Mouse (Mus musculus) macrophage (primary cell): ENCODE measurements around the gene Rnf130. TPM values are rescaled to one million over a fixed set of nuclear protein-coding genes. Genes with fewer than 3 reads are reported as not detected.
A peak's percentile ranks its signal among the peaks of the same experiment; 100 is the strongest.

ENCODE experiments used
- H3K27ac ChIP-seq: fragments of 350-480 bp; formaldehyde crosslinking; 2 replicates; pipeline ENCODE4 v1.9.0; 2021
- H3K36me3 ChIP-seq: fragments of 350-480 bp; formaldehyde crosslinking; 2 replicates; pipeline ENCODE4 v1.9.0; 2021; ENCODE audit errors: inconsistent target
- H3K4me3 ChIP-seq: fragments of 350-480 bp; formaldehyde crosslinking; 2 replicates; pipeline ENCODE4 v1.9.0; 2021; ENCODE audit errors: inconsistent target
- H3K79me2 ChIP-seq: fragments of 350-480 bp; formaldehyde crosslinking; 2 replicates; pipeline ENCODE4 v1.9.0; 2021; ENCODE audit errors: inconsistent target
- WGBS: methylation state at CpG from one replicate; pipeline ENCODE4 v1.1.7; 2026; ENCODE audit warnings: inconsistent platforms; ENCODE audit not compliant: missing documents; 5-methylcytosine and 5-hydroxymethylcytosine counted together
- polyA plus RNA-seq: library from polyadenylated mRNA; stranded (reverse); fragments of 250-400 nt; gene quantifications from 3 replicates; pipeline ENCODE4 v1.2.4, GENCODE M21; 2018; ENCODE audit warnings: inconsistent platforms

The Rnf130 gene
- polyA plus RNA-seq, 1 experiment from 2014 or later, result 360 TPM

DNA sequence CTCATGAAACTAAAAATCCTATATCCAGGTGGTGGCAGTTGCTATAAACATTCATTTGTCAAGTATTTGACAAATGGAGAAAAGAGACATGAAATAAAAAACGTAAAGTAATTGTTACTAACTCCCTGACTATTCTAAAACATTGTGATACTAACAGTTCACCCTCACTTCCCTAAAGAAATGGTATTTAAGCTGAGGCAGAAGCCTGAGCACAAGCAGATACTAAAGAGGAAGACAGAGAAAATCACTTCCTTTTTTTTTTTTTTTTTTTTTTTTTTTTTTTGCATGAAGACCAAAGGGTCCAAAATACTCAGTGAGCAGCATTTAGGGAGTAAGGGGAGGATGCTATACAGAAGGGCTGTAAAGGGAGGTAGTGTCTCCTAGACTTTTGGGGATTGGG lies 13.6 kb downstream of the Rnf130 start:
- Histone ChIP-seq H3K79me2 (peaks cover 95% of the 10 kb centered on the region), H3K36me3 (no peaks in the 10 kb centered on the region), H3K27ac (peak overlapping the region; percentile 25; the same call in 1 of the 2 replicates), H3K4me3 (no peak overlapping the region)
- WGBS, result 0% methylated on average over 1 of the region's 1 CpGs

GRCm38 (mm10) chr11:50041148-50041547 lies 16.0 kb downstream of the Rnf130 start:
- WGBS, result 46% methylated on average over 3 of the region's 3 CpGs

DNA sequence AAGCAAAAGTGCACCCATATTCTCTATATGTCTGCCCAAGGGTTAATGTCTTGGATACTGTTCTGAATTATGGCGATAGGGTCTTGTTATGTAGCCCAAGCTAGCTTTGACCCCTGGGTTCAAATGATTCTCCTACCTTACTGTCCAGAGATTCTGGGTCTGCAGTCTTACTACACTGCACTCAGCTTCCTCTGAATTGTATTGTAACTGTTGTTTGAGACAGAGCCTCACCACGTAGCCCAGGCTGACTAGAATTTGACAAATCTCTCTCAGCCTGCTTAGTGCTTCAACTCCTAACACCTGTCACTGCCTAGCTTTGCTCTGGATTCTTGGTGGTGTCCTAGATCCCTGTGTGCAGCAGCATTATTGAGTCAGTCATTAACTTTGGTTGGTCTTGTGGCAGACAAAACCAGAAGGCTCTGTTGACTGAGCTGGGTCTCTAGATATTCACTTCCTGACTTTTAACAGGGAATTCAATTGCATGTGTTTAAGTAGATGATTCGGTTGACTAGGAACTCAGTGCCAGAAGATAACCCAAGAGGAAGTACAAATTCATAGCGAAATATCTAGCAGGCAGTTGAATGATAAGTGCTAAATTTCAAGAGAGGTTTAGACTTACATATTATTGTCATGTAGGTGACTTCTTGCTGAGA lies 17.3 kb downstream of the Rnf130 start:
- Histone ChIP-seq H3K27ac (peak overlapping the region; percentile 27; the same call in 1 of the 2 replicates), H3K36me3 (no peaks in the 10 kb centered on the region), H3K79me2 (peaks cover 95% of the 10 kb centered on the region), H3K4me3 (no peak overlapping the region)
- WGBS, result 38% methylated on average over 4 of the region's 4 CpGs

More at GRCm38 (mm10) chr11:50041148-50041547, 16.0 kb downstream of the Rnf130 start:
- H3K36me3 ChIP-seq, result no peaks in the 10 kb centered on the region
- H3K79me2 ChIP-seq, result peaks cover 95% of the 10 kb centered on the region
- no peak overlapping the region for H3K4me3 ChIP-seq
- no peak overlapping the region for H3K27ac ChIP-seq

- WGBS, result 93% methylated on average over 4 of the region's 4 CpGs
Measured at GRCm38 (mm10) chr11:50044454-50044853, 19.3 kb downstream of the Rnf130 start.

DNA sequence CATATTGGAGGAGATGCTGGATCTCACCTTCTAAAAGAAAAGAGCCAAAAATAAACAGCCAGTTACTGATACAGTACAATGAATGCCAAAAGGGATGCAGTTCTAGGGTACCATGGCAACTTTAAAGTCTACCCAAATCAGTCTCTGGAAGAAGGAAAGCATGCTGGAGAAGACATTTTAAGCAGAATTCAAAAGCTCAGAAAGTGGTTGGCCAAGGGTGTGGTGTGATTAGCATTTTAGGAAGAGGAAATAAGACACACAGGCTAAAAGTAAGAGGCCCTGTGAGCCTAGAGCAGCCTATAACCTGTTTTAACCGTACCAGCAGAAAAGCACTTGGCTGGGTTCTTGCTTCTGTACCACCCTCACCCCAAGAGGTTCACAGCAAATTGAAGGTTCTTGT lies 22.5 kb downstream of the Rnf130 start:
- WGBS, result 0% methylated on average over 1 of the region's 1 CpGs
- H3K36me3 ChIP-seq, result peaks cover 3% of the 10 kb centered on the region; the same call in 1 of the 2 replicates
- H3K79me2 ChIP-seq, result peaks cover 100% of the 10 kb centered on the region
- H3K4me3 ChIP-seq, result no peak overlapping the region
- peak overlapping the region; percentile 0; the same call in 1 of the 2 replicates for H3K27ac ChIP-seq

More at GRCm38 (mm10) chr11:50044454-50044853, 19.3 kb downstream of the Rnf130 start:
- no peaks in the 10 kb centered on the region for H3K36me3 ChIP-seq
- H3K79me2 ChIP-seq, result peaks cover 100% of the 10 kb centered on the region
- H3K27ac ChIP-seq, result no peak overlapping the region
- H3K4me3 ChIP-seq, result no peak overlapping the region

- H3K79me2 ChIP-seq, result peaks cover 100% of the 10 kb centered on the region
- no peak overlapping the region for H3K4me3 ChIP-seq
- peaks cover 8% of the 10 kb centered on the region; the same call in 1 of the 2 replicates for H3K36me3 ChIP-seq
- H3K27ac ChIP-seq, result peak overlapping the region; percentile 0; the same call in 1 of the 2 replicates
- WGBS, result 86% methylated on average over 6 of the region's 6 CpGs
Measured at GRCm38 (mm10) chr11:50048115-50048514, 23.0 kb downstream of the Rnf130 start.

GRCm38 (mm10) chr11:50050392-50050791 lies 25.2 kb downstream of the Rnf130 start:
- Histone ChIP-seq H3K27ac (no peak overlapping the region), H3K4me3 (no peak overlapping the region), H3K79me2 (peaks cover 100% of the 10 kb centered on the region), H3K36me3 (peaks cover 22% of the 10 kb centered on the region; the same call in 1 of the 2 replicates)
- WGBS, result 72% methylated on average over 6 of the region's 6 CpGs

- Histone ChIP-seq H3K36me3 (peaks cover 25% of the 10 kb centered on the region), H3K79me2 (peaks cover 100% of the 10 kb centered on the region), H3K27ac (no peak overlapping the region), H3K4me3 (no peak overlapping the region)
- WGBS, result 100% methylated on average over 2 of the region's 2 CpGs
Measured at GRCm38 (mm10) chr11:50057713-50058112, 32.6 kb downstream of the Rnf130 start.

GRCm38 (mm10) chr11:50058277-50058676 lies 33.1 kb downstream of the Rnf130 start:
- Histone ChIP-seq H3K36me3 (peaks cover 20% of the 10 kb centered on the region), H3K27ac (no peak overlapping the region), H3K4me3 (no peak overlapping the region), H3K79me2 (peaks cover 100% of the 10 kb centered on the region)
- WGBS, result 97% methylated on average over 6 of the region's 6 CpGs

GRCm38 (mm10) chr11:50059045-50059444 lies 33.9 kb downstream of the Rnf130 start:
- Histone ChIP-seq H3K27ac (no peak overlapping the region), H3K36me3 (peaks cover 15% of the 10 kb centered on the region), H3K4me3 (no peak overlapping the region), H3K79me2 (peaks cover 100% of the 10 kb centered on the region)
- 93% methylated on average over 6 of the region's 6 CpGs for WGBS

- no peak overlapping the region for H3K27ac ChIP-seq
- H3K79me2 ChIP-seq, result peaks cover 100% of the 10 kb centered on the region
- 90% methylated on average over 7 of the region's 7 CpGs for WGBS
- peaks cover 8% of the 10 kb centered on the region; the same call in 1 of the 2 replicates for H3K36me3 ChIP-seq
- H3K4me3 ChIP-seq, result no peak overlapping the region
Measured at GRCm38 (mm10) chr11:50062116-50062515, 37.0 kb downstream of the Rnf130 start.

GRCm38 (mm10) chr11:50066088-50066487 lies 40.9 kb downstream of the Rnf130 start:
- WGBS, result 86% methylated on average over 2 of the region's 2 CpGs
- Histone ChIP-seq H3K79me2 (peaks cover 100% of the 10 kb centered on the region), H3K36me3 (no peaks in the 10 kb centered on the region), H3K27ac (no peak overlapping the region), H3K4me3 (no peak overlapping the region)

DNA sequence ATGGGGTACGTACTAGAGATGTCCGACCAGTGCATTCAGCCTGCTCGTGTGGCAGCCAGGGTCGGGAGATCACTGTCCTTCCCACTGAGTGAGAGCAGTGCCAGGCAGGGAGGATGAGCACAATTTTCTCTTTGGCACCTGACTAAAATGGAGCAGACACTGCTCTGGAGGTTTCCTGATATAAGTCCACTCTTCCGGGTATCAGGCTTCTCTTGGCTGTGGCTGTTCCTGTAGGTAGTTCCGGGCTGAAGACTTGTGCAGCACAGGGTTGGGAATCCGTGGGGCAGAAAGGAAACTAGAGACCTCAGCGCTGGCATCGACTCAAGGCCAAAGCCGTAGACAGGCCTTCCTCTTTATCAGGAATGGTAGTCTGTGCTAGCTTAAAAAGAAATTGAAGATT lies 48.7 kb downstream of the Rnf130 start:
- 41% methylated on average over 10 of the region's 10 CpGs for WGBS
- H3K36me3 ChIP-seq, result peaks cover 6% of the 10 kb centered on the region
- H3K79me2 ChIP-seq, result peaks cover 97% of the 10 kb centered on the region
- H3K27ac ChIP-seq, result no peak overlapping the region
- H3K4me3 ChIP-seq, result no peak overlapping the region

GRCm38 (mm10) chr11:50076756-50077155 lies 51.6 kb downstream of the Rnf130 start:
- Histone ChIP-seq H3K79me2 (peaks cover 71% of the 10 kb centered on the region; the same call in 1 of the 2 replicates), H3K4me3 (no peak overlapping the region), H3K27ac (no peak overlapping the region), H3K36me3 (peaks cover 2% of the 10 kb centered on the region)
- 91% methylated on average over 4 of the region's 4 CpGs for WGBS

DNA sequence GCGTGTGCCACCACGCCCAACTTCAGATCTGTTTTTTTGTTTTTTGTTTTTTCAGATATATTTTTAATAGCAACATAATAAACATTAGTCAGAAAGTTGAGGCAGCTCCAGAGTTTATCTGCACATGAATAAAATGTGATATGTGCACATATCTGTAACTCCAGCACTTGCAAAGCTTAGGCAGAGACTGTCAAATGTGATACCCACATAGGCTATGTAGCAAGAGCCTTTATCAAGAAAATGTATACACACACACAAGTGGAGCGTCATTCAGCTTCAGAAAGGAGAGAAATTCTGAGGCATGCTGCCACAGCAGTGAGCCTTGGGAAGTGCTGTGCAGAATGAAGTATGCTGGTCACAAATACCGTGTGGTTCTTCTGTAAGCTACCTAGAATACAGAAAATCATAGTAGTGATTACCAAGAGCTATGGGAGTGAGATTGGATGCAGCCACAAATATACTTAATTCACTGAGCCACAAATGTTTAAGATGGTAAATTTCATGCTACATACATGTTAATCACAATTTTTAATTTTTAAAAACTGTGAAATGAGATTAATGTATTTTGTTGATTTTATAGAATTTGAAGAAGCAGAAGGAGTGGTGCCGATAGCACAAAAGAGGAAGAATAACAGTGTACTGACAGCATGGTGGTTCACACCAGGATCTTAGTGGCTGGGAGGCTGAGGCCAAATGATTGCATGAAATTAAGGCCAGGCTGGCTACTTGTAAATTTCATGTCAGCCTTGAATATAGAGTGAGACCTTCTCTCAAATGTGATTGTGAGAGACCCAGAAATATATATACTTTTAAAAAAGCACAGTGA lies 56.4 kb downstream of the Rnf130 start:
- 77% methylated on average over 5 of the region's 5 CpGs for WGBS
- Histone ChIP-seq H3K36me3 (peaks cover 22% of the 10 kb centered on the region), H3K27ac (no peak overlapping the region), H3K79me2 (peaks cover 53% of the 10 kb centered on the region; the same call in 1 of the 2 replicates), H3K4me3 (no peak overlapping the region)
